Mouse (Mus musculus): ENCODE measurements around the gene Krtcap2. TPM values are rescaled to one million over a fixed set of nuclear protein-coding genes. Genes with fewer than 3 reads are reported as not detected.
A peak's percentile ranks its signal among the peaks of the same experiment; 100 is the strongest.

Gene Krtcap2
- total and polyA plus RNA-seq, 3 experiments = 143 to 230 (median 180) TPM

- no peak for DNase-seq (ENCODE audit: extremely low read depth)
- no peak for TF ChIP-seq ZMIZ1 (IDR thresholded peaks at IDR 0.05; ENCODE audit: low read depth, low read length)
- TF ChIP-seq MEF2A (IDR thresholded peaks at IDR 0.05; ENCODE audit: borderline replicate concordance, low read depth, low read length) = no peak
- no peak for TF ChIP-seq CTCF (conservative IDR thresholded peaks at IDR 0.05 in 1 of 2, IDR thresholded peaks at IDR 0.05 in 1 of 2; ENCODE audit: low read depth in 2 of 2, low read length in 2 of 2)
- H3K79me2 ChIP-seq (replicated peaks; ENCODE audit: control insufficient read depth, extremely low read depth, insufficient read depth, poor library complexity, severe bottlenecking) = no peaks in the 10 kb centered on the region
- no peak within 1 kb of the TSS for H3K27ac ChIP-seq (ENCODE audit: insufficient read depth, low read depth)
- dilution Hi-C loops (cut with MboI; ENCODE audit: extremely low pct_ligation_motif_present, extremely low pct_unique_long_range_greater_than_20kb, low sequenced_read_pairs) (no loop called here), in situ Hi-C loops (cut with MboI; ENCODE audit: low pct_ligation_motif_present, low pct_unique_long_range_greater_than_20kb, low sequenced_read_pairs) (no loop called here)
- peaks cover 20 to 38% of the 10 kb centered on the region in 2 experiments for H3K4me1 ChIP-seq (ENCODE audit: control insufficient read depth in 1 of 2, insufficient read depth in 2 of 2)
- H3K4me2 ChIP-seq (ENCODE audit: insufficient read depth, low read depth, poor library complexity, severe bottlenecking) = peak within 1 kb of the TSS; percentile 68
- peaks cover 7% of the 10 kb centered on the region for H3K27me3 ChIP-seq (replicated peaks)
- H3K9me3 ChIP-seq (replicated peaks; ENCODE audit: low read length) = no peaks in the 10 kb centered on the region
- H3K9ac ChIP-seq (ENCODE audit: insufficient read depth, low read depth) = peak within 1 kb of the TSS; percentile 66; the same call in 1 of the 2 replicates
- no peak within 1 kb of the TSS for H3K4me3 ChIP-seq (replicated peaks in 1 of 3; ENCODE audit: low read depth in 2 of 3, low read length in 2 of 3, poor library complexity in 1 of 3)
- no peaks in the 10 kb centered on the region for H3K36me3 ChIP-seq (replicated peaks in 1 of 2; ENCODE audit: control insufficient read depth in 1 of 2, insufficient read depth in 1 of 2, low read length in 1 of 2)
Observed at GRCm38 (mm10) chr3:89280606-89281511, 35.1 kb downstream of the Krtcap2 start, which contains the start of gene Efna1. Gene Efna1, minus strand, starts transcription at chr3:89281142.

GRCm38 (mm10) chr3:89281579-89282290, 36.0 kb downstream of the Krtcap2 start:
- Histone ChIP-seq H3K36me3 (replicated peaks in 1 of 2; ENCODE audit: control insufficient read depth in 1 of 2, insufficient read depth in 1 of 2, low read length in 1 of 2) (no peaks in the 10 kb centered on the region), H3K27me3 (replicated peaks) (peaks cover 7% of the 10 kb centered on the region), H3K27ac (ENCODE audit: insufficient read depth, low read depth) (no peak overlapping the region), H3K79me2 (replicated peaks; ENCODE audit: control insufficient read depth, extremely low read depth, insufficient read depth, poor library complexity, severe bottlenecking) (no peaks in the 10 kb centered on the region), H3K4me3 (replicated peaks in 1 of 3; ENCODE audit: low read depth in 2 of 3, low read length in 2 of 3, poor library complexity in 1 of 3) (no peak overlapping the region), H3K9me3 (replicated peaks; ENCODE audit: low read length) (no peaks in the 10 kb centered on the region), H3K4me1 (ENCODE audit: control insufficient read depth in 1 of 2, insufficient read depth in 2 of 2) (peaks cover 20 to 38% of the 10 kb centered on the region in 2 experiments), H3K9ac (ENCODE audit: insufficient read depth, low read depth) (no peak overlapping the region), H3K4me2 (ENCODE audit: insufficient read depth, low read depth, poor library complexity, severe bottlenecking) (no peak overlapping the region)
- DNase-seq (ENCODE audit: extremely low read depth) = peak; percentile 82
- dilution Hi-C loops (cut with MboI; ENCODE audit: extremely low pct_ligation_motif_present, extremely low pct_unique_long_range_greater_than_20kb, low sequenced_read_pairs) (no loop called here), in situ Hi-C loops (cut with MboI; ENCODE audit: low pct_ligation_motif_present, low pct_unique_long_range_greater_than_20kb, low sequenced_read_pairs) (no loop called here)
- no peak for TF ChIP-seq BHLHE40 (IDR thresholded peaks at IDR 0.05; ENCODE audit: low read depth, low read length)
- 0 out of 2 replicates have a peak, but pooled peaks have one; percentile 12 for TF ChIP-seq CHD2 (IDR thresholded peaks at IDR 0.05; ENCODE audit: low read length)
- peak; percentile 74 for TF ChIP-seq ZC3H11A (IDR thresholded peaks at IDR 0.05; ENCODE audit: low read depth, low read length)
- peak; percentile 12; the same call in 1 of the 2 replicates for TF ChIP-seq MEF2A (IDR thresholded peaks at IDR 0.05; ENCODE audit: borderline replicate concordance, low read depth, low read length)
- no peak for TF ChIP-seq CHD1 (IDR thresholded peaks at IDR 0.05; ENCODE audit: low read depth, low read length)
- TF ChIP-seq JUN (IDR thresholded peaks at IDR 0.05; ENCODE audit: insufficient read depth, low read depth, low read length) = no peak
- peak; percentile 99 for TF ChIP-seq SMC3 (IDR thresholded peaks at IDR 0.05; ENCODE audit: low read depth, low read length)
- TF ChIP-seq ETS1 (conservative IDR thresholded peaks at IDR 0.05; ENCODE audit: low read depth, low read length) = no peak
- peak; percentile 21; the same call in 1 of the 2 replicates for TF ChIP-seq MXI1 (IDR thresholded peaks at IDR 0.05; ENCODE audit: low read depth, low read length)
- peak; percentile 66; the same call in 1 of the 2 replicates for TF ChIP-seq ELF1 (IDR thresholded peaks at IDR 0.05; ENCODE audit: low read depth, low read length)
- peak; percentile 51; the same call in 1 of the 2 replicates for TF ChIP-seq SIN3A (IDR thresholded peaks at IDR 0.05; ENCODE audit: low read length)
- TF ChIP-seq CTCF (conservative IDR thresholded peaks at IDR 0.05 in 1 of 2, IDR thresholded peaks at IDR 0.05 in 1 of 2; ENCODE audit: low read depth in 2 of 2, low read length in 2 of 2) = peak; percentile 96
- TF ChIP-seq RAD21 (IDR thresholded peaks at IDR 0.05; ENCODE audit: low read depth, low read length) = peak; percentile 86
- TF ChIP-seq HCFC1 (IDR thresholded peaks at IDR 0.05; ENCODE audit: low read depth, low read length) = peak; percentile 39
- TF ChIP-seq ZMIZ1 (IDR thresholded peaks at IDR 0.05; ENCODE audit: low read depth, low read length) = no peak
- peak; percentile 49; the same call in 1 of the 2 replicates for TF ChIP-seq MAZ (IDR thresholded peaks at IDR 0.05; ENCODE audit: low read depth, low read length)

Data from CH12.LX (cell line).